Mouse (Mus musculus) stomach, postnatal 0 days (tissue): ENCODE results near the gene Exd1. TPM values are rescaled to one million over a fixed set of nuclear protein-coding genes. Genes with fewer than 3 reads are reported as not detected.

Experiments used
- ATAC-seq: fragments of 200-750 bp; cut with Nextera tagmentation; 2 replicates; pipeline ENCODE4 v1.8.0; 2017; ENCODE audit not compliant: low FRiP score, low TSS enrichment
- DNase-seq: peaks from one replicate; pipeline ENCODE4 v3.0.0-alpha.2; 2016; ENCODE audit warnings: low spot score
- H3K27ac ChIP-seq: fragments of 300-500 bp; sonication (generic); replicated peaks from 2 replicates; pipeline ENCODE4 v1.5.1; 2014; ENCODE audit warnings: mild to moderate bottlenecking, control low read depth
- H3K27me3 ChIP-seq: fragments of 300-500 bp; sonication (generic); 2 replicates; pipeline ENCODE4 v1.6.1; 2014; ENCODE audit warnings: low read length; ENCODE audit not compliant: control insufficient read depth, insufficient read depth
- H3K36me3 ChIP-seq: fragments of 300-500 bp; sonication (generic); 2 replicates; pipeline ENCODE4 v1.6.1; 2014; ENCODE audit warnings: low read length, mixed read lengths; ENCODE audit not compliant: control insufficient read depth, insufficient read depth
- H3K4me1 ChIP-seq: fragments of 300-500 bp; sonication (generic); replicated peaks from 2 replicates; pipeline ENCODE4 v1.6.1; 2014; ENCODE audit warnings: antibody characterized with exemption; ENCODE audit not compliant: control insufficient read depth, insufficient read depth
- H3K4me2 ChIP-seq: fragments of 300-500 bp; sonication (generic); replicated peaks from 2 replicates; pipeline ENCODE4 v1.6.1; 2014; ENCODE audit warnings: low read depth, mild to moderate bottlenecking, control low read depth, moderate library complexity
- H3K4me3 ChIP-seq: fragments of 300-500 bp; sonication (generic); 2 replicates; pipeline ENCODE4 v1.5.1; 2014; ENCODE audit warnings: low read depth, low read length, control low read depth
- H3K9ac ChIP-seq: fragments of 300-500 bp; sonication (generic); 2 replicates; pipeline ENCODE4 v1.6.1; 2014; ENCODE audit warnings: mild to moderate bottlenecking, low read length, control low read depth, mixed read lengths
- H3K9me3 ChIP-seq: fragments of 300-500 bp; sonication (generic); 2 replicates; pipeline ENCODE4 v1.6.1; 2016; ENCODE audit warnings: low read length; ENCODE audit not compliant: control insufficient read depth
- CTCF ChIP-seq: IDR thresholded peaks from 2 replicates; pipeline ENCODE4 v1.5.1; 2016; ENCODE audit warnings: antibody characterized with exemption, low read depth, mild to moderate bottlenecking, moderate library complexity
- EP300 ChIP-seq: optimal IDR thresholded peaks from 2 replicates; pipeline ENCODE3; 2016; ENCODE audit warnings: antibody characterized with exemption
- WGBS: fragments of 180-500 bp; shearing (Covaris S2); extraction: QIAGEN DNeasy Blood & Tissue Kit; methylation state at CpG from one replicate; pipeline ENCODE4 v1.1.7; 2014; 5-methylcytosine and 5-hydroxymethylcytosine counted together
- polyA plus RNA-seq: library from polyadenylated mRNA; unstranded; fragments of >200 nt; fragmentation: Nextera tagmentation; extraction: Ambion mirVana; gene quantifications from 2 replicates; pipeline ENCODE4 v1.2.1, GENCODE M21; 2015

Exd1 gene
- polyA plus RNA-seq, 1 experiment from 2014 or later, result 0.35 TPM

DNA sequence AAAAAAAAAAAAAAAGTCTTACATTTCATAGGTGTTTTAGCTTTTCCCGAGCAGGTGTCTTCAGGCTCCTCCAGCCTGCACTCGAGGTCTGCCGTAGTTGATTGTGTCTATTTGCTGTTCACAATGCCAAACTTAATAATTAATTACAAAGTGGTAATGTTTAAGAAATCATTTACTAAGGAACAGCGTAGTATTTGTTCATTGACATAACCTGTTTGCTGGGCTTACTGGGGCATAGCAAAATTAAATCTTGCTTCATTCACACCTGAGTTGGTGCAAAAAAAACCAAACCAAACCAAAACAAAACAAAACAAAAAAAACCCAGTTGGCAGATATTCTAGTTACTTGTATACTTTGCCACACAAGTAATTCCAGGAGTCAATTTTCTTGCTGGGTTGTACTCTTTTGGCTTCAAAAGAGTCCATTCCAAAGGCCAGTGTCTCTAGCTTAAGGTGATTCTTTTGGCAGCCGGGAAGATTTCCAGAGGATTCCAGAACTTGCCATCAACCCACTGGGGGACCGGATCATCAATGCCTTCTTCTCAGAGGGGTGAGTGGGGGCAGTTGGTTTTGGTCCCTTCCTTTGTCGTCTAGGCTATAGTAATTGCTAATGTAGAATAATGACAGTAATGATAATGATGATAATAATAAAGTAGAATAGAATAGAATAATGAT is 18.9 kb upstream of the Exd1 start:
- DNase-seq, result peak; percentile 25
- H3K4me2 ChIP-seq, result no peak overlapping the region
- 72% methylated on average over 7 of the region's 7 CpGs for WGBS
- H3K9me3 ChIP-seq, result no peaks in the 10 kb centered on the region
- no peaks in the 10 kb centered on the region for H3K4me1 ChIP-seq
- TF ChIP-seq EP300 (no peak), CTCF (no peak)
- no peaks in the 10 kb centered on the region for H3K36me3 ChIP-seq
- H3K4me3 ChIP-seq, result no peak overlapping the region
- H3K27me3 ChIP-seq, result no peaks in the 10 kb centered on the region
- no peak overlapping the region for H3K27ac ChIP-seq
- ATAC-seq, result peak; percentile 60; the same call in 1 of the 2 replicates
- H3K9ac ChIP-seq, result no peak overlapping the region

DNA sequence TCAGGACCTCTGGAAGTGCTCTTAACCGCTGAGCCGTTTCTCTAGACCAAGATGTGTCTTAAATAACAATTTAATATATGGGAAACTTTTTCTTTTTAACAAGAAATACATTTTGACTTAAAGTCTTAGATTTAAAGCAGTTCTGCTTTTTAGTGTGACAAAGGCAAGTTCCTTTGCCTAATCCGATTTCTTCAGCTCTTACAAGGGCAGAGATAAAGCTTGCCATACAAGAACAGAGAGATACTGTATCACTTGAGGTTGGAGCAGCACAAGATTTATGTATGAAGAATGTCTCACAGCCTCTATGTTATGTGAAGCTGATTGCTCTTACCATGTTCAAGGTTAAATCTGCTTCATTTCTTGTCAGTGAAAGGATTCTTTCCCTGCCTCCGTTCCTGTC is 17.9 kb upstream of the Exd1 start:
- Histone ChIP-seq H3K27ac (no peak overlapping the region), H3K36me3 (no peaks in the 10 kb centered on the region), H3K27me3 (no peaks in the 10 kb centered on the region), H3K4me3 (no peak overlapping the region), H3K9ac (no peak overlapping the region), H3K4me2 (no peak overlapping the region), H3K4me1 (no peaks in the 10 kb centered on the region), H3K9me3 (no peaks in the 10 kb centered on the region)
- no peak for DNase-seq
- no peak for ATAC-seq
- WGBS, result 91% methylated on average over 4 of the region's 4 CpGs
- TF ChIP-seq CTCF (no peak), EP300 (no peak)

DNA sequence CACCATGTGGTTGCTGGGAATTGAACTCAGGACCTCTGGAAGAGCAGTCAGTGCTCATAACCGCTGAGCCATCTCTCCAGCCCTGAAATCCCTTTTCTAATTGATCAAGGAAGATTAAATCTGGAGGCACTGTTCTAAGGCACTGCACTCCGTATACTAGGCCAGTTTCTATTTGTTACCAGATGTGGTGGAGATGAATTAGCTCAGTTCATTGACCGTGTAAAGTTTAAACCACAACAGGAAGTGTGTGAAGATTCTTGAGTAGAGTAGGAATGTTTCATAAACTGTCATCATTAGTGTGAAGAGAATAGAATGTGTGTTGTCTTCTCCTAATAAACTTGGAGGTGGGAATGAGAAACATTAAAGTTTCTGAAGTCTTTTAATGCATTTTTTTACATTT is 14.4 kb upstream of the Exd1 start:
- ATAC-seq (no peak), DNase-seq (no peak)
- Histone ChIP-seq H3K27me3 (no peaks in the 10 kb centered on the region), H3K4me1 (no peaks in the 10 kb centered on the region), H3K4me3 (no peak overlapping the region), H3K9ac (no peak overlapping the region), H3K27ac (no peak overlapping the region), H3K9me3 (no peaks in the 10 kb centered on the region), H3K36me3 (no peaks in the 10 kb centered on the region), H3K4me2 (no peak overlapping the region)
- WGBS, result 78% methylated on average over 3 of the region's 3 CpGs
- TF ChIP-seq EP300 (no peak), CTCF (no peak)

DNA sequence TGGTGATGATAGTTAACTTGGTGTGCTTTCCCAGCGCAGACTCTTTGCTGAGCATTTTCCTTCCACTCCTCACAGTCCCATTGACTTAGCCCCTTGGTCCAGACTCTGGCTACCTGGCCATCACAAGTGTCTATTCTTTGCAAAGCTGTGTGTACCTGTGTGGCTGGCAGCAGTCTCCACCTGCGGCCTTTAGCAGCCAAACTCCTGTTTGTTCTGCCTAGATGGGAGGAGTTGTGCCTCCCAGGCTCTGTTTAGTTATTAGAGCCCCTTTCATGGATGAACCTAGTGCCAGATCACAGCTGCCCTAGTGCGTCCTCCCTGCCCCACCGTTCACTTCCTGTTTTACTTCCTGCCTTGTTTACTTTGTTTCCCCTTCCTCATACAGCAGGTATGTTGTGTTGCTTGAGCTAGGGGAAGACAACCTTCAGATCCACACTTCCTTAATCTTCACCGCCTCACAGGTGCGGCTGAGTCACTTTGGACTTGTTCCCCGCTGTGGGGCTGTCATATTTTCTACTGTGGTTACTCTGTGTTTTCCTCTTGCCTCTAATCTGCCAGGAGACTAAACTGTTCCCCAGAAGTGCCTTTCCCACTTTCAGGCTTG is 11.4 kb upstream of the Exd1 start:
- H3K9me3 ChIP-seq, result no peaks in the 10 kb centered on the region
- H3K4me1 ChIP-seq, result no peaks in the 10 kb centered on the region
- TF ChIP-seq CTCF, result no peak
- no peak for TF ChIP-seq EP300
- no peak overlapping the region for H3K4me3 ChIP-seq
- 44% methylated on average over 7 of the region's 7 CpGs for WGBS
- no peak overlapping the region for H3K4me2 ChIP-seq
- DNase-seq, result peak; percentile 52
- peak; percentile 73 for ATAC-seq
- no peak overlapping the region for H3K9ac ChIP-seq
- H3K27ac ChIP-seq, result peak overlapping the region; percentile 71
- no peaks in the 10 kb centered on the region for H3K27me3 ChIP-seq
- H3K36me3 ChIP-seq, result no peaks in the 10 kb centered on the region

DNA sequence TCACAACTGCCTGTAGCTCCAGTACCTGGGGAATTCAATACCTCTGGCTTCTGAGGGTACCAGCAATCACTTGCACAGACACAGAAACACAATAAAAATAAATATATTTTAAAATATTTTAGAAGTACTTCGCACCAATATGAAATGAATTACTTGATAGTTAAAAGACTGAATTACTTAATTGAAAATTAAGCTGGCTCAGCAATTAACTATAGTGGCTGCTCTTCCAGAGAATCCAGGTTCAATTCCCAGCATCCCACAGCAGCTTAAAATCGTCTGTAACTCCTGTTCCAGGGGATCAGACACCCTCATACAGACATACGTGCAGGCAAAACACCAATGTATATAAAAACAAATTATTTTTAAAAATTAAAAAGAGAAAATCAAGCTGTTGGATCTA is 10.6 kb upstream of the Exd1 start:
- WGBS, result 87% methylated on average over 3 of the region's 3 CpGs
- no peak overlapping the region for H3K4me3 ChIP-seq
- no peak overlapping the region for H3K27ac ChIP-seq
- no peaks in the 10 kb centered on the region for H3K36me3 ChIP-seq
- no peak overlapping the region for H3K9ac ChIP-seq
- H3K9me3 ChIP-seq, result no peaks in the 10 kb centered on the region
- TF ChIP-seq EP300, result no peak
- no peak for ATAC-seq
- H3K4me2 ChIP-seq, result no peak overlapping the region
- no peaks in the 10 kb centered on the region for H3K4me1 ChIP-seq
- no peaks in the 10 kb centered on the region for H3K27me3 ChIP-seq
- DNase-seq, result no peak

DNA sequence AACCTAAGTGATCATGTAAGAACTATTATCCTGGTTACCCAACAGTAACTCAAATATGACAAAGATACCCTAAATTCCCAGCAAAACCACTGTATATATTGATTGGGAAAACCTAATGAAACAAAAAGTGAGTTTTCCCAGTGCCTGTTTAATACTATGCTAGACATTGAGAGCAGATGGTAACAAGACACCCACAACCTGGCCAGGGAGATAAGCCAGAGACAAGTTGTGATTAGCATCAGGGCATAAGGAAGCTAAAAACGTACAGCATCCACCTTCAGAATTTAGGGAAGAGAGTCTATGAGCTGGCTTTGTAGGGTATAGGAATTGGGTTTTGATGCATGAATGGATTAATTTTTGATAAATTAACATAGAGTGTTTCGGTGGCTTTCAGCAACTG is 2.3 kb upstream of the Exd1 start:
- no peaks in the 10 kb centered on the region for H3K27me3 ChIP-seq
- ATAC-seq (no peak), DNase-seq (no peak)
- H3K36me3 ChIP-seq, result no peaks in the 10 kb centered on the region
- no peak overlapping the region; the same call in 1 of the 2 replicates for H3K4me2 ChIP-seq
- TF ChIP-seq CTCF, result no peak
- no peak for TF ChIP-seq EP300
- H3K4me1 ChIP-seq, result no peaks in the 10 kb centered on the region
- 68% methylated on average over 2 of the region's 2 CpGs for WGBS
- peak overlapping the region; percentile 8; the same call in 1 of the 2 replicates for H3K27ac ChIP-seq
- H3K9me3 ChIP-seq, result no peaks in the 10 kb centered on the region
- H3K9ac ChIP-seq, result no peak overlapping the region
- H3K4me3 ChIP-seq, result no peak overlapping the region
